Mouse (Mus musculus) liver, postnatal 0 days (tissue): Measurements from ENCODE around the gene Prrg4.

ENCODE experiments used
- CTCF ChIP-seq: sonication (generic); IDR thresholded peaks from 2 replicates; pipeline ENCODE4 v1.5.1; 2016; ENCODE audit warnings: antibody characterized with exemption, low read depth
- EP300 ChIP-seq: IDR thresholded peaks from 2 replicates; pipeline ENCODE4 v1.6.1; 2016; ENCODE audit warnings: antibody characterized with exemption, low read depth, mild to moderate bottlenecking

GRCm38 (mm10) chr2:104856218-104856617 lies 6.5 kb upstream of the Prrg4 start:
- TF ChIP-seq CTCF (no peak), EP300 (no peak)
